Comparison of ENCODE assay signal across 17 mouse cellular contexts in genomic region chr19:24514661-24515642, GRCm38 (mm10). TPM values are rescaled to one million over a fixed set of nuclear protein-coding genes. Genes with fewer than 3 reads are reported as not detected.
DNase-seq lines count a peak whose midpoint lies in the region; ATAC-seq lines count a peak whose summit lies in the region.
"Had no signal": no experiment of that assay in that cellular context is flagged by ENCODE, and none has a peak within 500 bp of the region (broad histone marks: within the 10 kb centered on the region; RNA-seq: fewer than 3 reads in every experiment).

No protein-coding gene starts in this region.

- H3K4me2 ChIP-seq in liver, embryonic 11.5 days: peak overlapping the region; percentile 5; the same call in 1 of the 2 replicates
- peak overlapping the region; percentile 43 for H3K4me2 ChIP-seq in intestine, embryonic 15.5 days (replicated peaks)
- H3K4me2 ChIP-seq in liver, embryonic 15.5 days: peak overlapping the region; percentile 67
- H3K4me2 ChIP-seq in stomach, embryonic 14.5 days (replicated peaks; ENCODE audit: low read depth, low read length): no peak overlapping the region
- H3K4me2 ChIP-seq in kidney, embryonic 15.5 days: no peak overlapping the region
- H3K4me2 ChIP-seq: limb, embryonic 15.5 days had no signal

- no peak overlapping the region for H3K9ac ChIP-seq in liver, embryonic 11.5 days (ENCODE audit: low read depth, low read length)
- no peak overlapping the region for H3K9ac ChIP-seq in intestine, embryonic 15.5 days
- H3K9ac ChIP-seq in liver, embryonic 15.5 days: no peak overlapping the region
- H3K9ac ChIP-seq in stomach, embryonic 14.5 days (replicated peaks; ENCODE audit: low read depth, low read length): no peak overlapping the region
- H3K9ac ChIP-seq in kidney, embryonic 15.5 days: no peak overlapping the region
- H3K9ac ChIP-seq: limb, embryonic 15.5 days had no signal

- WGBS in liver, embryonic 11.5 days: 76% methylated on average over 15 of the region's 15 CpGs
- 62% methylated on average over 15 of the region's 15 CpGs for WGBS in intestine, embryonic 15.5 days
- 71% methylated on average over 15 of the region's 15 CpGs for WGBS in liver, embryonic 15.5 days (ENCODE audit: insufficient replicate concordance)
- WGBS in stomach, embryonic 14.5 days: 72% methylated on average over 15 of the region's 15 CpGs
- WGBS in kidney, embryonic 15.5 days: 71% methylated on average over 15 of the region's 15 CpGs

- H3K4me1 ChIP-seq in liver, embryonic 11.5 days (replicated peaks; ENCODE audit: control insufficient read depth, insufficient read depth, low read length): peaks cover 61% of the 10 kb centered on the region
- H3K4me1 ChIP-seq in intestine, embryonic 15.5 days (replicated peaks): peaks cover 6% of the 10 kb centered on the region
- H3K4me1 ChIP-seq in liver, embryonic 15.5 days (replicated peaks): peaks cover 92% of the 10 kb centered on the region
- no peaks in the 10 kb centered on the region for H3K4me1 ChIP-seq in stomach, embryonic 14.5 days (ENCODE audit: control insufficient read depth, insufficient read depth, low read length)
- H3K4me1 ChIP-seq in kidney, embryonic 15.5 days: no peaks in the 10 kb centered on the region
- H3K4me1 ChIP-seq: limb, embryonic 15.5 days had no signal

- H3K4me3 ChIP-seq in liver, embryonic 11.5 days (ENCODE audit: low read depth, low read length): no peak overlapping the region
- H3K4me3 ChIP-seq in intestine, embryonic 15.5 days (replicated peaks): no peak overlapping the region
- H3K4me3 ChIP-seq in liver, embryonic 15.5 days (replicated peaks): no peak overlapping the region
- H3K4me3 ChIP-seq in stomach, embryonic 14.5 days (ENCODE audit: low read depth, low read length): no peak overlapping the region
- no peak overlapping the region for H3K4me3 ChIP-seq in kidney, embryonic 15.5 days (replicated peaks)
- H3K4me3 ChIP-seq: gastrocnemius, adult 2 months; limb, embryonic 15.5 days had no signal

- ATAC-seq in liver, embryonic 11.5 days (replicated peaks; ENCODE audit: low FRiP score): no peak
- peak; percentile 91 for ATAC-seq in intestine, embryonic 15.5 days
- ATAC-seq in liver, embryonic 15.5 days (ENCODE audit: insufficient read depth): no peak
- peak; percentile 58; the same call in 1 of the 2 replicates for ATAC-seq in stomach, embryonic 14.5 days (ENCODE audit: insufficient number of reproducible peaks, insufficient read depth, low FRiP score, low read depth)
- ATAC-seq in kidney, embryonic 15.5 days (replicated peaks; ENCODE audit: low FRiP score): no peak
- ATAC-seq: hindbrain, embryonic 16.5 days had no signal

- H3K9me3 ChIP-seq in liver, embryonic 11.5 days (ENCODE audit: control insufficient read depth, low read length): no peaks in the 10 kb centered on the region
- no peaks in the 10 kb centered on the region for H3K9me3 ChIP-seq in intestine, embryonic 15.5 days
- no peaks in the 10 kb centered on the region for H3K9me3 ChIP-seq in liver, embryonic 15.5 days (replicated peaks)
- no peaks in the 10 kb centered on the region for H3K9me3 ChIP-seq in stomach, embryonic 14.5 days (ENCODE audit: control insufficient read depth, low read depth, low read length)
- H3K9me3 ChIP-seq in kidney, embryonic 15.5 days (replicated peaks): no peaks in the 10 kb centered on the region
- H3K9me3 ChIP-seq: limb, embryonic 15.5 days had no signal

- H3K36me3 ChIP-seq in liver, embryonic 11.5 days (ENCODE audit: control insufficient read depth, insufficient read depth, low read length): no peaks in the 10 kb centered on the region
- H3K36me3 ChIP-seq in intestine, embryonic 15.5 days: no peaks in the 10 kb centered on the region
- no peaks in the 10 kb centered on the region for H3K36me3 ChIP-seq in liver, embryonic 15.5 days (replicated peaks)
- no peaks in the 10 kb centered on the region for H3K36me3 ChIP-seq in stomach, embryonic 14.5 days (ENCODE audit: control insufficient read depth, insufficient read depth, low read length)
- H3K36me3 ChIP-seq in kidney, embryonic 15.5 days: no peaks in the 10 kb centered on the region
- H3K36me3 ChIP-seq: limb, embryonic 15.5 days had no signal

- peak overlapping the region; percentile 97 for H3K27ac ChIP-seq in liver, embryonic 11.5 days (ENCODE audit: low read depth, low read length)
- peak overlapping the region; percentile 32; the same call in 1 of the 2 replicates for H3K27ac ChIP-seq in intestine, embryonic 15.5 days
- H3K27ac ChIP-seq in liver, embryonic 15.5 days (replicated peaks): peak overlapping the region; percentile 99
- no peak overlapping the region for H3K27ac ChIP-seq in stomach, embryonic 14.5 days (ENCODE audit: low read length)
- H3K27ac ChIP-seq in kidney, embryonic 15.5 days: no peak overlapping the region
- H3K27ac ChIP-seq: gastrocnemius, adult 2 months; limb, embryonic 15.5 days had no signal

- DNase-seq in liver, embryonic 11.5 days (ENCODE audit: low spot score): no peak
- no peak for DNase-seq in liver
- no peak for DNase-seq in right cerebral cortex, postnatal 36 days (ENCODE audit: low spot score in 2 of 2)
- no peak for DNase-seq in layer of hippocampus, adult 8-10 months (ENCODE audit: low spot score in 2 of 2)
- DNase-seq: adrenal gland, postnatal 25 days; B cell, adult 2 months; gastrocnemius, adult 2 months; kidney, adult 9 months; kidney, postnatal 4 days; layer of hippocampus, postnatal 36 days; thymus, adult 18-20 months had no signal

- no peaks in the 10 kb centered on the region for H3K27me3 ChIP-seq in liver, embryonic 11.5 days (replicated peaks; ENCODE audit: control insufficient read depth, insufficient read depth, low read length)
- H3K27me3 ChIP-seq in intestine, embryonic 15.5 days (replicated peaks): no peaks in the 10 kb centered on the region
- no peaks in the 10 kb centered on the region for H3K27me3 ChIP-seq in liver, embryonic 15.5 days
- no peaks in the 10 kb centered on the region for H3K27me3 ChIP-seq in stomach, embryonic 14.5 days (ENCODE audit: control insufficient read depth, insufficient read depth, low read length)
- no peaks in the 10 kb centered on the region for H3K27me3 ChIP-seq in kidney, embryonic 15.5 days
- H3K27me3 ChIP-seq: limb, embryonic 15.5 days had no signal

RNA-seq across cellular contexts. Expression of gene Fam122a, which starts 37.8 kb away (rescaled TPM):
- 40.1 and 40.3 TPM in 2 replicates for polyA plus RNA-seq in liver, embryonic 11.5 days (2014; fragmentation: Nextera tagmentation; extraction: Ambion mirVana)
- 44.5 and 50.0 TPM in 2 replicates for polyA plus RNA-seq in intestine, embryonic 15.5 days (2015; fragmentation: Nextera tagmentation; extraction: Ambion mirVana)
- 24.9 and 25.7 TPM in 2 replicates for polyA plus RNA-seq in liver, embryonic 15.5 days (2015; fragmentation: Nextera tagmentation; extraction: Ambion mirVana)
- 52.2 and 54.1 TPM in 2 replicates for polyA plus RNA-seq in stomach, embryonic 14.5 days (2014; fragmentation: Nextera tagmentation; extraction: Ambion mirVana)
- 10 to 100 TPM; 27.1 to 30.4 (median 29.0) TPM for total RNA-seq in layer of hippocampus, adult 8-10 months (2022)
- polyA plus RNA-seq in kidney, embryonic 15.5 days (2015; fragmentation: Nextera tagmentation; extraction: Ambion mirVana): 48.0 and 49.7 TPM in 2 replicates

RNA-seq across cellular contexts. Expression of gene Pip5k1b, which starts 40.7 kb away (rescaled TPM):
- polyA plus RNA-seq in liver, embryonic 11.5 days (2014; fragmentation: Nextera tagmentation; extraction: Ambion mirVana): 5.6 and 7.1 TPM in 2 replicates
- polyA plus RNA-seq in intestine, embryonic 15.5 days (2015; fragmentation: Nextera tagmentation; extraction: Ambion mirVana): 17.2 and 18.2 TPM in 2 replicates
- 8.5 and 9.5 TPM in 2 replicates for polyA plus RNA-seq in liver, embryonic 15.5 days (2015; fragmentation: Nextera tagmentation; extraction: Ambion mirVana)
- polyA plus RNA-seq in stomach, embryonic 14.5 days (2014; fragmentation: Nextera tagmentation; extraction: Ambion mirVana): 1.8 and 2.5 TPM in 2 replicates
- 10 to 100 TPM; 51.7 to 64.3 (median 57.6) TPM for total RNA-seq in layer of hippocampus, adult 8-10 months (2022)
- polyA plus RNA-seq in kidney, embryonic 15.5 days (2015; fragmentation: Nextera tagmentation; extraction: Ambion mirVana): 2.6 and 2.9 TPM in 2 replicates

Comparison
In these comparisons a context has a peak if more than half of its experiments do, and no peak if none do; other contexts are left out.
1. ATAC-seq: peak in intestine, embryonic 15.5 days (single experiment) and stomach, embryonic 14.5 days (single experiment); none in liver, embryonic 11.5 days (single experiment), liver, embryonic 15.5 days (single experiment) and kidney, embryonic 15.5 days (single experiment).
2. H3K27ac ChIP-seq: peak in liver, embryonic 11.5 days (single experiment), intestine, embryonic 15.5 days (single experiment) and liver, embryonic 15.5 days (single experiment); none in stomach, embryonic 14.5 days (single experiment) and kidney, embryonic 15.5 days (single experiment).
3. H3K4me2 ChIP-seq: peak in liver, embryonic 11.5 days (single experiment), intestine, embryonic 15.5 days (single experiment) and liver, embryonic 15.5 days (single experiment); none in stomach, embryonic 14.5 days (single experiment) and kidney, embryonic 15.5 days (single experiment).